Mouse (Mus musculus) monocyte, adult 2 months (primary cell): ENCODE measurements around the gene Atg4a-ps.

Experiments
- DNase-seq, 2 experiments: peaks; one replicate each; pipeline ENCODE4 v3.0.0; 2022; ENCODE audit warnings: low spot score in 2 of 2, low read depth in 1 of 2

The Atg4a-ps gene

GRCm38 (mm10) chr3:103627661-103628060, 18.2 kb downstream of the Atg4a-ps start:
- no peak for DNase-seq

- DNase-seq: no peak
These were observed 19.4 kb downstream of the Atg4a-ps start for GRCm38 (mm10) chr3:103626481-103626880.

GRCm38 (mm10) chr3:103625169-103625568, 20.7 kb downstream of the Atg4a-ps start:
- DNase-seq: no peak

GRCm38 (mm10) chr3:103624591-103625051, 21.2 kb downstream of the Atg4a-ps start:
- DNase-seq: no peak

GRCm38 (mm10) chr3:103623893-103624470, 21.9 kb downstream of the Atg4a-ps start:
- no peak for DNase-seq

- no peak for DNase-seq
These were observed 25.8 kb downstream of the Atg4a-ps start for GRCm38 (mm10) chr3:103620101-103620500.

GRCm38 (mm10) chr3:103616981-103617380, 28.9 kb downstream of the Atg4a-ps start:
- DNase-seq: no peak

- DNase-seq: no peak
These were observed 30.2 kb downstream of the Atg4a-ps start for GRCm38 (mm10) chr3:103615621-103616020.

GRCm38 (mm10) chr3:103612636-103613355, 33.1 kb downstream of the Atg4a-ps start:
- no peak for DNase-seq

- DNase-seq: no peak
These were observed 35.6 kb downstream of the Atg4a-ps start for GRCm38 (mm10) chr3:103610231-103610630.

- no peak for DNase-seq
These were observed 38.9 kb downstream of the Atg4a-ps start for GRCm38 (mm10) chr3:103606660-103607595.

GRCm38 (mm10) chr3:103606045-103606597, 39.7 kb downstream of the Atg4a-ps start:
- DNase-seq: no peak

- DNase-seq: no peak
These were observed 44.3 kb downstream of the Atg4a-ps start for GRCm38 (mm10) chr3:103601561-103601960.

- no peak for DNase-seq
These were observed 44.9 kb downstream of the Atg4a-ps start for GRCm38 (mm10) chr3:103601011-103601410.

GRCm38 (mm10) chr3:103597586-103597985, 48.3 kb downstream of the Atg4a-ps start:
- DNase-seq: no peak

GRCm38 (mm10) chr3:103595271-103595810, 50.5 kb downstream of the Atg4a-ps start:
- DNase-seq: no peak
